24 mouse cellular contexts compared by ENCODE assay signal in the genomic region with DNA sequence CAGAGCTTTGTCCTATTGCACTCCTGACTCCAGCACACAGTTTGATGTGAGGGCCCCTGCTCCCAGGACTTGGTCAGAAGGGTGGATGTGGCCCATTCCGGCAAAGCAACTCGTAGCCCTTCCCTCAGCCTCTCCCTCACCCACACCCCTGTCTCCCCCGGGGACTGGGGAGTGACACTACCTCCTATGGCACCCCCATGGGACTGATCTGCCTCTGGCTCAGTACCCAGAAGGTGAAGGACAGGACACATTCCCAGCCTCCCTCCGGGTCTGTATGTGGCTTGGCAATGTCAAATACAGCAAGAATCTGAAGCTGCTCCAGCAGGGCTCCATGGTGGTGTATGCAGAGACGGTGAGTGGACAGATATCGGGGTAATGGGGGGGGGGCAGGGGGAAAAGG. TPM values are rescaled to one million over a fixed set of nuclear protein-coding genes. Genes with fewer than 3 reads are reported as not detected.
A peak's percentile ranks its signal among the peaks of the same experiment; 100 is the strongest.
DNase-seq lines count a peak whose midpoint lies in the region; ATAC-seq lines count a peak whose summit lies in the region.
"Had no signal": no experiment of that assay in that cellular context is flagged by ENCODE, and none has a peak within 500 bp of the region (broad histone marks: within the 10 kb centered on the region; RNA-seq: fewer than 3 reads in every experiment).

No protein-coding gene starts in this region.

- WGBS in midbrain, embryonic 11.5 days, result 86% methylated on average over 6 of the region's 6 CpGs
- WGBS in midbrain, embryonic 13.5 days, result 89% methylated on average over 6 of the region's 6 CpGs

- no peaks in the 10 kb centered on the region for H3K27me3 ChIP-seq in midbrain, embryonic 11.5 days (ENCODE audit: control insufficient read depth, insufficient read depth, low read length)
- H3K27me3 ChIP-seq in midbrain, embryonic 13.5 days, result no peaks in the 10 kb centered on the region
- H3K27me3 ChIP-seq: forebrain, embryonic 13.5 days; hindbrain, embryonic 12.5 days; hindbrain, embryonic 15.5 days had no signal

- H3K9me3 ChIP-seq in midbrain, embryonic 11.5 days (ENCODE audit: control insufficient read depth, low read length), result no peaks in the 10 kb centered on the region
- H3K9me3 ChIP-seq in midbrain, embryonic 13.5 days, result no peaks in the 10 kb centered on the region
- H3K9me3 ChIP-seq: forebrain, embryonic 10.5 days; forebrain, embryonic 13.5 days; heart, embryonic 10.5 days; heart, embryonic 13.5 days; hindbrain, embryonic 12.5 days; hindbrain, embryonic 15.5 days had no signal

- peak; percentile 44 for DNase-seq in midbrain, embryonic 11.5 days (ENCODE audit: low spot score, missing footprints)
- DNase-seq in adrenal gland, postnatal 10 days, result peak; percentile 39
- peak; percentile 52 for DNase-seq in adrenal gland, postnatal 36 days
- no peak for DNase-seq in kidney, postnatal 14 days
- DNase-seq in kidney, postnatal 36 days, result no peak
- DNase-seq: cerebellum, adult 18-20 months; cerebellum, adult 9-10 months; cerebellum, postnatal 14 days; forebrain, postnatal 0 days; gastrocnemius, adult 2 months; gastrocnemius, postnatal 14 days; heart, adult 2 months; heart, postnatal 14 days had no signal

- no peaks in the 10 kb centered on the region; the same call in 1 of the 2 replicates for H3K4me1 ChIP-seq in midbrain, embryonic 11.5 days (ENCODE audit: control insufficient read depth, insufficient read depth, low read length)
- H3K4me1 ChIP-seq in midbrain, embryonic 13.5 days (replicated peaks), result peaks cover 18% of the 10 kb centered on the region
- H3K4me1 ChIP-seq: heart, embryonic 10.5 days; heart, embryonic 13.5 days had no signal

- ATAC-seq in midbrain, embryonic 11.5 days (ENCODE audit: low FRiP score), result no peak
- ATAC-seq in midbrain, embryonic 13.5 days, result no peak
- ATAC-seq: CD4-positive, CD25-positive, alpha-beta regulatory T cell, adult 4 months; forebrain, embryonic 13.5 days; forebrain, postnatal 0 days; intestine, postnatal 0 days had no signal

- no peak overlapping the region for H3K9ac ChIP-seq in midbrain, embryonic 11.5 days (ENCODE audit: low read length)
- H3K9ac ChIP-seq in midbrain, embryonic 13.5 days (replicated peaks), result no peak overlapping the region
- H3K9ac ChIP-seq: forebrain, embryonic 13.5 days; forebrain, postnatal 0 days; heart, embryonic 13.5 days; hindbrain, embryonic 12.5 days; hindbrain, embryonic 15.5 days had no signal

- no peak overlapping the region for H3K4me3 ChIP-seq in midbrain, embryonic 11.5 days (ENCODE audit: low read depth, low read length)
- no peak overlapping the region for H3K4me3 ChIP-seq in midbrain, embryonic 13.5 days (replicated peaks)
- H3K4me3 ChIP-seq: forebrain, embryonic 10.5 days; forebrain, embryonic 13.5 days; gastrocnemius, adult 2 months; heart, adult 2 months; heart, embryonic 10.5 days; heart, embryonic 13.5 days; hindbrain, embryonic 12.5 days; hindbrain, embryonic 15.5 days had no signal

- H3K4me2 ChIP-seq in midbrain, embryonic 11.5 days, result no peak overlapping the region
- H3K4me2 ChIP-seq in midbrain, embryonic 13.5 days (replicated peaks), result no peak overlapping the region
- H3K4me2 ChIP-seq: forebrain, embryonic 13.5 days; heart, embryonic 13.5 days; hindbrain, embryonic 12.5 days; hindbrain, embryonic 15.5 days had no signal

- H3K27ac ChIP-seq in midbrain, embryonic 11.5 days (ENCODE audit: low read depth, low read length), result no peak overlapping the region
- no peak overlapping the region for H3K27ac ChIP-seq in midbrain, embryonic 13.5 days
- H3K27ac ChIP-seq: forebrain, embryonic 10.5 days; forebrain, embryonic 13.5 days; gastrocnemius, adult 2 months; heart, adult 2 months; heart, embryonic 10.5 days; heart, embryonic 13.5 days; hindbrain, embryonic 12.5 days; hindbrain, embryonic 15.5 days had no signal

- H3K36me3 ChIP-seq in midbrain, embryonic 11.5 days (ENCODE audit: control insufficient read depth, insufficient read depth, low read length), result no peaks in the 10 kb centered on the region
- no peaks in the 10 kb centered on the region for H3K36me3 ChIP-seq in midbrain, embryonic 13.5 days
- H3K36me3 ChIP-seq: forebrain, embryonic 10.5 days; heart, embryonic 10.5 days; heart, embryonic 13.5 days; hindbrain, embryonic 12.5 days; hindbrain, embryonic 15.5 days had no signal

RNA-seq across cellular contexts. Expression of gene Fer1l5, which starts 32.4 kb away (rescaled TPM):
- 1.4 and 2.0 TPM in 2 replicates for polyA plus RNA-seq in midbrain, embryonic 11.5 days (2014; fragmentation: Nextera tagmentation; extraction: Ambion mirVana)
- 1.9 and 2.5 TPM in 2 replicates for polyA plus RNA-seq in midbrain, embryonic 13.5 days (2015; fragmentation: Nextera tagmentation; extraction: Ambion mirVana)
- under 1 TPM in 1 of 2 experiments, not detected in 1; 0.06 TPM for total RNA-seq in adrenal gland, postnatal 10 days (2021)
- under 1 TPM; 0.16 to 0.20 TPM for total RNA-seq in adrenal gland, postnatal 36 days (2021)
- total RNA-seq: forebrain, postnatal 0 days; gastrocnemius, adult 2 months; gastrocnemius, postnatal 14 days; heart, adult 2 months; heart, postnatal 14 days; hematopoietic stem cell, adult 5-6 weeks; MEL had no signal

RNA-seq across cellular contexts. Expression of gene Kansl3, which starts 35.5 kb away (rescaled TPM):
- 28.1 and 33.9 TPM in 2 replicates for polyA plus RNA-seq in midbrain, embryonic 11.5 days (2014; fragmentation: Nextera tagmentation; extraction: Ambion mirVana)
- 40.6 and 41.9 TPM in 2 replicates for polyA plus RNA-seq in midbrain, embryonic 13.5 days (2015; fragmentation: Nextera tagmentation; extraction: Ambion mirVana)
- 100 to 1,000 TPM in 1 of 2 experiments, 10 to 100 TPM in 1; 82.9 to 103 TPM for total RNA-seq in adrenal gland, postnatal 10 days (2021)
- 100 to 1,000 TPM; 105 to 113 TPM for total RNA-seq in adrenal gland, postnatal 36 days (2021)

RNA-seq across cellular contexts. Expression of gene Lman2l, which starts 40.5 kb away (rescaled TPM):
- polyA plus RNA-seq in midbrain, embryonic 11.5 days (2014; fragmentation: Nextera tagmentation; extraction: Ambion mirVana), result 35.6 and 35.7 TPM in 2 replicates
- 66.8 and 72.1 TPM in 2 replicates for polyA plus RNA-seq in midbrain, embryonic 13.5 days (2015; fragmentation: Nextera tagmentation; extraction: Ambion mirVana)
- 10 to 100 TPM; 21.9 to 25.7 TPM for total RNA-seq in adrenal gland, postnatal 10 days (2021)
- total RNA-seq in adrenal gland, postnatal 36 days (2021), result 10 to 100 TPM; 36.4 to 52.2 TPM

Comparison
In these comparisons a context has a peak if more than half of its experiments do, and no peak if none do; other contexts are left out.
1. DNase-seq: peak in midbrain, embryonic 11.5 days (single experiment), adrenal gland, postnatal 10 days (single experiment) and adrenal gland, postnatal 36 days (2 of 2); none in kidney, postnatal 14 days (single experiment) and kidney, postnatal 36 days (0 of 2).